Mouse (Mus musculus): ENCODE data around the gene Mrpl18. TPM values are rescaled to one million over a fixed set of nuclear protein-coding genes. Genes with fewer than 3 reads are reported as not detected.

Mrpl18 gene
- total and polyA plus RNA-seq, 3 experiments, result 202 to 257 TPM; not detected in 1

DNA sequence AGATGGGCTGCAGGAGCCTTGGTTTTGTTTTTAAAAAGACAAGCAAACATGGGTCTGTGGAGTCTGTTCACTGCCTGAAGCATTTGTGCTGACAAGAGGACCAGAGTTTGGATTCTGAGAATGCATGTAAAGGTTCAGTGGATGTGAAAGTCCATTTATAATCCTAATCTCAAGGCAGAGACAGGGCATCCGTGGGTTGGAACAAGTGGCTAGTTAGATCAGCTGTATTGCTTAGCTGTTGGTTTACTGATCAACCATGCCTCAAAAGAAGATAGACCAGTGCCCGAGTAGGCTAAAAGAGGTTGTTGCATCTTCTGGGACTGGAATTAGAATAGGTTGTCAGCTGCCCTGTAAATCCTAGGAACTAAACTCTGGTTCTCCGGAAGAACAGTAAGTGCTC is 47.3 kb upstream of the Mrpl18 start:
- Histone ChIP-seq H3K27me3 (ENCODE audit: control insufficient read depth in 1 of 2, insufficient read depth in 2 of 2, low read length in 2 of 2) (no peaks in the 10 kb centered on the region), H3K27ac (ENCODE audit: control insufficient read depth, low read depth, low read length) (no peak overlapping the region), H3K4me3 (ENCODE audit: control insufficient read depth in 1 of 2, insufficient read depth in 1 of 2, low read depth in 2 of 2, low read length in 2 of 2) (no peak overlapping the region), H3K79me2 (ENCODE audit: control insufficient read depth, insufficient read depth, low read length, poor library complexity) (no peaks in the 10 kb centered on the region; the same call in 1 of the 2 replicates), H3K4me1 (ENCODE audit: control insufficient read depth in 1 of 2, insufficient read depth in 2 of 2, low read length in 2 of 2) (peaks cover 0 to 11% of the 10 kb centered on the region in 2 experiments; a peak in 2 of 4 replicates), H3K9me3 (replicated peaks; ENCODE audit: insufficient read depth, low read length) (no peaks in the 10 kb centered on the region), H3K36me3 (ENCODE audit: control insufficient read depth in 1 of 2, insufficient read depth in 2 of 2, low read length in 2 of 2) (peaks cover 5 to 6% of the 10 kb centered on the region in 2 experiments), H3K9ac (ENCODE audit: control insufficient read depth, low read depth, low read length, poor library complexity, severe bottlenecking) (no peak overlapping the region)
- TF ChIP-seq RAD21 (IDR thresholded peaks at IDR 0.05; ENCODE audit: low read depth, low read length), result no peak
- TF ChIP-seq POLR2AphosphoS2 (IDR thresholded peaks at IDR 0.05; ENCODE audit: low read length), result no peak
- TF ChIP-seq SIN3A (IDR thresholded peaks at IDR 0.05; ENCODE audit: low read length), result no peak
- no peak for TF ChIP-seq NRF1 (IDR thresholded peaks at IDR 0.05; ENCODE audit: insufficient read depth, low read depth, low read length, poor library complexity, severe bottlenecking)
- no peak for TF ChIP-seq CHD1 (IDR thresholded peaks at IDR 0.05; ENCODE audit: low read depth, low read length)
- TF ChIP-seq GATA1 (IDR thresholded peaks at IDR 0.05; ENCODE audit: low read depth, low read length), result no peak
- no peak for TF ChIP-seq MAFK (IDR thresholded peaks at IDR 0.05; ENCODE audit: borderline replicate concordance, low read depth, low read length)
- no peak for TF ChIP-seq TBP (IDR thresholded peaks at IDR 0.05; ENCODE audit: low read depth, low read length)
- TF ChIP-seq CHD2 (IDR thresholded peaks at IDR 0.05; ENCODE audit: low read length), result no peak
- no peak for TF ChIP-seq BHLHE40 (IDR thresholded peaks at IDR 0.05; ENCODE audit: borderline replicate concordance, low read depth, low read length)
- no peak for TF ChIP-seq MYB (IDR thresholded peaks at IDR 0.05; ENCODE audit: low read depth, low read length)
- no peak for TF ChIP-seq USF2 (IDR thresholded peaks at IDR 0.05; ENCODE audit: borderline replicate concordance in 1 of 2, insufficient read depth in 1 of 2, low read depth in 1 of 2, low read length in 2 of 2)
- TF ChIP-seq ZNF384 (IDR thresholded peaks at IDR 0.05; ENCODE audit: low read depth, low read length), result no peak
- TF ChIP-seq UBTF (IDR thresholded peaks at IDR 0.05; ENCODE audit: borderline replicate concordance, insufficient read depth, low read depth, low read length), result no peak
- TF ChIP-seq ELF1 (IDR thresholded peaks at IDR 0.05; ENCODE audit: low read depth, low read length), result no peak
- TF ChIP-seq ZC3H11A (IDR thresholded peaks at IDR 0.05; ENCODE audit: low read depth, low read length), result no peak
- DNase-seq (ENCODE audit: low read depth, low spot score), result no peak

- Histone ChIP-seq H3K79me2 (ENCODE audit: control insufficient read depth, insufficient read depth, low read length, poor library complexity) (no peaks in the 10 kb centered on the region; the same call in 1 of the 2 replicates), H3K27me3 (ENCODE audit: control insufficient read depth in 1 of 2, insufficient read depth in 2 of 2, low read length in 2 of 2) (no peaks in the 10 kb centered on the region), H3K4me3 (ENCODE audit: control insufficient read depth in 1 of 2, insufficient read depth in 1 of 2, low read depth in 2 of 2, low read length in 2 of 2) (peak within 1 kb of the TSS; percentile 72 to 85), H3K4me1 (ENCODE audit: control insufficient read depth in 1 of 2, insufficient read depth in 2 of 2, low read length in 2 of 2) (peaks cover 0 to 11% of the 10 kb centered on the region in 2 experiments; a peak in 2 of 4 replicates), H3K36me3 (ENCODE audit: control insufficient read depth in 1 of 2, insufficient read depth in 2 of 2, low read length in 2 of 2) (peaks cover 2 to 6% of the 10 kb centered on the region in 2 experiments; a peak in 2 of 4 replicates), H3K9ac (ENCODE audit: control insufficient read depth, low read depth, low read length, poor library complexity, severe bottlenecking) (peak within 1 kb of the TSS; percentile 71), H3K27ac (ENCODE audit: control insufficient read depth, low read depth, low read length) (peak within 1 kb of the TSS; percentile 43), H3K9me3 (replicated peaks; ENCODE audit: insufficient read depth, low read length) (no peaks in the 10 kb centered on the region)
- peak; percentile 96 for DNase-seq (ENCODE audit: low read depth, low spot score)
- TF ChIP-seq ELF1 (IDR thresholded peaks at IDR 0.05; ENCODE audit: low read depth, low read length), result no peak
- TF ChIP-seq JUND (IDR thresholded peaks at IDR 0.05; ENCODE audit: low read depth, low read length), result no peak
- no peak for TF ChIP-seq MAX (IDR thresholded peaks at IDR 0.05; ENCODE audit: low read length)
- no peak for TF ChIP-seq GABPA (IDR thresholded peaks at IDR 0.05; ENCODE audit: low read depth, low read length)
- TF ChIP-seq ZMIZ1 (IDR thresholded peaks at IDR 0.05; ENCODE audit: low read depth, low read length), result peak; percentile 96
- TF ChIP-seq TCF12 (IDR thresholded peaks at IDR 0.05; ENCODE audit: low read depth, low read length), result 0 out of 2 replicates have a peak, but pooled peaks have one; percentile 37
- TF ChIP-seq USF1 (IDR thresholded peaks at IDR 0.05; ENCODE audit: low read depth, low read length), result peak; percentile 18; the same call in 1 of the 2 replicates
- no peak for TF ChIP-seq CHD1 (IDR thresholded peaks at IDR 0.05; ENCODE audit: low read depth, low read length)
- peak; percentile 56; the same call in 1 of the 2 replicates for TF ChIP-seq HCFC1 (IDR thresholded peaks at IDR 0.05; ENCODE audit: low read depth, low read length)
- TF ChIP-seq NRF1 (IDR thresholded peaks at IDR 0.05; ENCODE audit: insufficient read depth, low read depth, low read length, poor library complexity, severe bottlenecking), result peak; percentile 98
- no peak for TF ChIP-seq ZKSCAN1 (IDR thresholded peaks at IDR 0.05; ENCODE audit: low read depth, low read length)
- TF ChIP-seq POLR2AphosphoS2 (IDR thresholded peaks at IDR 0.05; ENCODE audit: low read length), result peak; percentile 95
- no peak for TF ChIP-seq SMC3 (IDR thresholded peaks at IDR 0.05; ENCODE audit: low read depth, low read length)
- TF ChIP-seq BHLHE40 (IDR thresholded peaks at IDR 0.05; ENCODE audit: borderline replicate concordance, low read depth, low read length), result no peak
- TF ChIP-seq EP300 (IDR thresholded peaks at IDR 0.05; ENCODE audit: low read depth in 1 of 2, low read length in 2 of 2), result no peak
- peak; percentile 41; the same call in 1 of the 2 replicates for TF ChIP-seq MAZ (IDR thresholded peaks at IDR 0.05; ENCODE audit: low read depth, low read length)
- TF ChIP-seq GATA1 (IDR thresholded peaks at IDR 0.05; ENCODE audit: low read depth, low read length), result peak; percentile 40; the same call in 1 of the 2 replicates
- no peak for TF ChIP-seq RCOR1 (IDR thresholded peaks at IDR 0.05; ENCODE audit: low read depth, low read length)
- TF ChIP-seq UBTF (IDR thresholded peaks at IDR 0.05; ENCODE audit: borderline replicate concordance, insufficient read depth, low read depth, low read length), result no peak
- peak; percentile 85 for TF ChIP-seq NELFE (IDR thresholded peaks at IDR 0.05; ENCODE audit: low read depth, low read length)
Measured at GRCm38 (mm10) chr17:12960331-12960873, 44.3 kb upstream of the Mrpl18 start, which contains the start of gene Acat2. Gene Acat2 (minus strand): TSS chr17:12960747.

All from MEL (cell line).